ENCODE assay signal across 10 mouse cellular contexts in the genomic region with DNA sequence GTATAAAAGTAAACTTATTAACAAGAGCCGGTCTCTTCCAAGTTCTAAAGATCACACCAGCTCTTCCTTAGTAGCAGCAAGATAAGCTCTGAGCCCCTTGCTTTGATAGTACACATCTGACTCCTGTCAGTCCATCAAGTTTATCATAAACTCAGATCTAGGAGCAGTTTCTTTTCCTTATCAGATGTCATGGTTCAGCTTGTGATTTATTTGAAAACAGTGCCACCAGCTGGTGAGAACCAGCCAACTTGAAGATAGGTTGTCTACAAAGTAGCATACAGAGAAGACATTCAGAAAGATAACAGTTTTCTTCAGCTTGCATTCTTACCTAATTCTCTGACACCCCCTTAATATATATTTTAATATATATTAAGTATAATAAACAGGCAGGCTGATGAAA. TPM values are rescaled to one million over a fixed set of nuclear protein-coding genes. Genes with fewer than 3 reads are reported as not detected.
DNase-seq lines count a peak whose midpoint lies in the region; ATAC-seq and TF ChIP-seq lines count a peak whose summit lies in the region.
"Had no signal": no experiment of that assay in that cellular context is flagged by ENCODE, and none has a peak within 500 bp of the region (broad histone marks: within the 10 kb centered on the region; RNA-seq: fewer than 3 reads in every experiment).

No protein-coding gene starts in this region.

- H3K4me1 ChIP-seq in hindbrain, embryonic 10.5 days (replicated peaks): no peaks in the 10 kb centered on the region
- 0 out of 2 replicates have a peak, but pooled peaks cover 6% of the 10 kb centered on the region for H3K4me1 ChIP-seq in hindbrain, embryonic 12.5 days
- peaks cover 6% of the 10 kb centered on the region; the same call in 1 of the 2 replicates for H3K4me1 ChIP-seq in forebrain, embryonic 10.5 days
- H3K4me1 ChIP-seq: hindbrain, embryonic 15.5 days had no signal

- TF ChIP-seq CTCF in gastrocnemius, adult 2 months (IDR thresholded peaks at IDR 0.05): peak; percentile 81

- peak; percentile 22 for DNase-seq in hindbrain, embryonic 10.5 days (ENCODE audit: low spot score)
- peak; percentile 45 to 67 for DNase-seq in CD8-positive naive resting alpha-beta T cell, adult 2 months (ENCODE audit: low read depth in 2 of 2, low spot score in 2 of 2)
- DNase-seq in brain, embryonic 18.5 days (ENCODE audit: low read depth, low spot score): peak; percentile 40
- peak; percentile 61 for DNase-seq in gastrocnemius, adult 2 months
- DNase-seq in layer of hippocampus, adult 9-10 months (ENCODE audit: low spot score): peak; percentile 84
- DNase-seq in natural killer cell, adult 2 months (ENCODE audit: low spot score in 2 of 2): peak; percentile 27 to 62
- DNase-seq in forebrain, embryonic 10.5 days (ENCODE audit: extremely low spot score, low spot score): no peak

- H3K36me3 ChIP-seq in hindbrain, embryonic 10.5 days: peaks cover 52% of the 10 kb centered on the region
- H3K36me3 ChIP-seq in hindbrain, embryonic 12.5 days: peaks cover 28% of the 10 kb centered on the region
- H3K36me3 ChIP-seq in forebrain, embryonic 10.5 days (replicated peaks): peaks cover 46% of the 10 kb centered on the region
- H3K36me3 ChIP-seq: hindbrain, embryonic 15.5 days had no signal

- intact Hi-C loops in gastrocnemius, adult 2 months (cut with DNase I): loop anchor here (1.0 to 5.0 kb wide), 4 partner anchors 63 to 153 kb away; a partner anchor contains a TSS

- no peak overlapping the region for H3K4me3 ChIP-seq in hindbrain, embryonic 10.5 days
- H3K4me3 ChIP-seq in hindbrain, embryonic 12.5 days: no peak overlapping the region
- no peak overlapping the region for H3K4me3 ChIP-seq in gastrocnemius, adult 2 months
- H3K4me3 ChIP-seq in forebrain, embryonic 10.5 days: no peak overlapping the region
- H3K4me3 ChIP-seq: hindbrain, embryonic 15.5 days; neural tube, embryonic 13.5 days had no signal

- no peak overlapping the region for H3K9ac ChIP-seq in hindbrain, embryonic 12.5 days
- H3K9ac ChIP-seq: hindbrain, embryonic 15.5 days; neural tube, embryonic 13.5 days had no signal

- no peaks in the 10 kb centered on the region for H3K9me3 ChIP-seq in hindbrain, embryonic 10.5 days
- no peaks in the 10 kb centered on the region for H3K9me3 ChIP-seq in hindbrain, embryonic 12.5 days (replicated peaks)
- H3K9me3 ChIP-seq in forebrain, embryonic 10.5 days: no peaks in the 10 kb centered on the region
- H3K9me3 ChIP-seq: hindbrain, embryonic 15.5 days; neural tube, embryonic 13.5 days had no signal

- no peak for ATAC-seq in hindbrain, embryonic 12.5 days (ENCODE audit: low FRiP score)

- 85% methylated on average over 1 of the region's 1 CpGs for WGBS in hindbrain, embryonic 10.5 days
- 90% methylated on average over 1 of the region's 1 CpGs for WGBS in hindbrain, embryonic 12.5 days
- 96% methylated on average over 1 of the region's 1 CpGs for WGBS in forebrain, embryonic 10.5 days

- no peak overlapping the region for H3K27ac ChIP-seq in hindbrain, embryonic 10.5 days
- H3K27ac ChIP-seq in hindbrain, embryonic 12.5 days: no peak overlapping the region
- no peak overlapping the region for H3K27ac ChIP-seq in gastrocnemius, adult 2 months
- H3K27ac ChIP-seq in forebrain, embryonic 10.5 days: no peak overlapping the region
- H3K27ac ChIP-seq: hindbrain, embryonic 15.5 days; neural tube, embryonic 13.5 days had no signal

- no peaks in the 10 kb centered on the region for H3K27me3 ChIP-seq in hindbrain, embryonic 10.5 days (ENCODE audit: insufficient read depth, poor library complexity, severe bottlenecking)
- no peaks in the 10 kb centered on the region for H3K27me3 ChIP-seq in hindbrain, embryonic 12.5 days
- no peaks in the 10 kb centered on the region for H3K27me3 ChIP-seq in forebrain, embryonic 10.5 days (ENCODE audit: poor library complexity, severe bottlenecking)
- H3K27me3 ChIP-seq: hindbrain, embryonic 15.5 days; neural tube, embryonic 13.5 days had no signal

- H3K4me2 ChIP-seq in hindbrain, embryonic 12.5 days (replicated peaks): no peak overlapping the region
- H3K4me2 ChIP-seq: hindbrain, embryonic 15.5 days; neural tube, embryonic 13.5 days had no signal

RNA-seq across cellular contexts. Expression of a gene that starts 37.4 kb away (rescaled TPM):
- polyA plus RNA-seq in hindbrain, embryonic 10.5 days (2016; fragmentation: Nextera tagmentation; extraction: Ambion mirVana): 74.1 and 109 TPM in 2 replicates
- 93.1 and 98.1 TPM in 2 replicates for polyA plus RNA-seq in hindbrain, embryonic 12.5 days (2016; fragmentation: Nextera tagmentation; extraction: Ambion mirVana)
- 100 to 1,000 TPM; 125 TPM for total RNA-seq in gastrocnemius, adult 2 months (2021)
- 118 and 132 TPM in 2 replicates for polyA plus RNA-seq in forebrain, embryonic 10.5 days (2016; fragmentation: Nextera tagmentation; extraction: Ambion mirVana)
